Mouse (Mus musculus): ENCODE measurements at regions not wholly inside any gene's neighbourhood (a gene's known extent, or its start where the extent isn't known, plus 50 kb on each side); places are given as distances from the start of the nearest gene placed in this dataset.

GRCm38 (mm10) chr1:7457895-7458294, 2650.2 kb downstream of the Gm37988 start:
- TF ChIP-seq CTCF (IDR thresholded peaks at IDR 0.05; ENCODE audit: low read depth) (no peak), EP300 (IDR thresholded peaks at IDR 0.05; ENCODE audit: low read depth) (no peak)

All from liver, embryonic 14.5 days (tissue).